Mouse (Mus musculus) myocyte (in vitro differentiated cells): ENCODE measurements around the gene Creld1. TPM values are rescaled to one million over a fixed set of nuclear protein-coding genes. Genes with fewer than 3 reads are reported as not detected.
A peak's percentile ranks its signal among the peaks of the same experiment; 100 is the strongest.

Experiments
- H3K27me3 ChIP-seq: one replicate; pipeline ENCODE4 v1.6.1; 2011; ENCODE audit not compliant: control insufficient read depth, insufficient read depth, insufficient read length
- H3K36me3 ChIP-seq: one replicate; pipeline ENCODE4 v1.6.1; 2011; ENCODE audit not compliant: control insufficient read depth, insufficient read depth
- H3K4me2 ChIP-seq: one replicate; pipeline ENCODE4 v1.6.1; 2011; ENCODE audit warnings: low read depth, control low read depth
- H3K4me3 ChIP-seq: one replicate; pipeline ENCODE4 v1.5.1; 2011; ENCODE audit warnings: mild to moderate bottlenecking, control low read depth, moderate library complexity
- H3K79me2 ChIP-seq: one replicate; pipeline ENCODE4 v1.6.1; 2011; ENCODE audit not compliant: control insufficient read depth, insufficient read depth
- H3ac ChIP-seq: one replicate; pipeline ENCODE4 v1.6.1; 2011; ENCODE audit not compliant: control insufficient read depth, insufficient read length
- CEBPB ChIP-seq: IDR thresholded peaks from 2 replicates; pipeline ENCODE4 v1.6.1; 2011; ENCODE audit warnings: mild to moderate bottlenecking, moderate library complexity; ENCODE audit not compliant: poor library complexity, insufficient read depth, severe bottlenecking
- E2F4 ChIP-seq: IDR thresholded peaks from one replicate; pipeline ENCODE4 v1.6.1; 2011; ENCODE audit warnings: mild to moderate bottlenecking, control low read depth, moderate library complexity; ENCODE audit not compliant: insufficient read depth
- MAX ChIP-seq: IDR thresholded peaks from one replicate; pipeline ENCODE4 v1.6.1; 2011; ENCODE audit warnings: low read depth, mild to moderate bottlenecking, control low read depth
- MYOD1 ChIP-seq, 3 experiments: IDR thresholded peaks; one replicate each; pipeline ENCODE4 v1.6.1; 2011; ENCODE audit warnings: control low read depth in 2 of 3, low read depth in 2 of 3, mild to moderate bottlenecking in 2 of 3, moderate library complexity in 1 of 3; ENCODE audit not compliant: insufficient read length in 2 of 3, control insufficient read depth in 1 of 3
- MYOG ChIP-seq, 3 experiments: IDR thresholded peaks; one replicate each; pipeline ENCODE4 v1.6.1; 2011; ENCODE audit warnings: control low read depth in 2 of 3, low read depth in 2 of 3, mild to moderate bottlenecking in 2 of 3; ENCODE audit not compliant: insufficient read length in 2 of 3, control insufficient read depth in 1 of 3, insufficient read depth in 1 of 3
- POLR2A ChIP-seq: IDR thresholded peaks from one replicate; pipeline ENCODE4 v1.6.1; 2011; ENCODE audit warnings: low read depth, mild to moderate bottlenecking, control low read depth, moderate library complexity; ENCODE audit not compliant: insufficient read length
- POLR2AphosphoS2 ChIP-seq: IDR thresholded peaks from one replicate; pipeline ENCODE4 v1.6.1; 2011; ENCODE audit warnings: low read depth, control low read depth; ENCODE audit not compliant: insufficient read length
- REST ChIP-seq: IDR thresholded peaks from one replicate; pipeline ENCODE4 v1.6.1; 2011; ENCODE audit warnings: mild to moderate bottlenecking, control low read depth, moderate library complexity; ENCODE audit not compliant: insufficient read depth, insufficient read length
- SRF ChIP-seq: IDR thresholded peaks from one replicate; pipeline ENCODE4 v1.6.1; 2011; ENCODE audit warnings: low read depth; ENCODE audit not compliant: control insufficient read depth, insufficient read length
- TCF12 ChIP-seq: IDR thresholded peaks from one replicate; pipeline ENCODE4 v1.6.1; 2011; ENCODE audit warnings: mild to moderate bottlenecking, control low read depth; ENCODE audit not compliant: poor library complexity, insufficient read depth, severe bottlenecking
- TCF3 ChIP-seq: IDR thresholded peaks from one replicate; pipeline ENCODE4 v1.6.1; 2011; ENCODE audit warnings: low read depth, control low read depth; ENCODE audit not compliant: insufficient read length
- USF1 ChIP-seq: IDR thresholded peaks from one replicate; pipeline ENCODE4 v1.6.1; 2011; ENCODE audit warnings: low read depth, mild to moderate bottlenecking, control low read depth, moderate library complexity
- polyA plus RNA-seq: library from polyadenylated mRNA; unstranded; fragments of >200 nt; fragmentation: generic; extraction: Trizol; gene quantifications from one replicate; pipeline ENCODE4 v1.2.1, GENCODE M21; 2012; ENCODE audit warnings: missing spikeins

The Creld1 gene
- polyA plus RNA-seq, 1 experiment: 78.2 TPM

- no peaks in the 10 kb centered on the region for H3K79me2 ChIP-seq
- H3K4me2 ChIP-seq: no peak overlapping the region
- H3ac ChIP-seq: no peak overlapping the region
- no peaks in the 10 kb centered on the region for H3K36me3 ChIP-seq
- no peak overlapping the region for H3K4me3 ChIP-seq
- TF ChIP-seq MYOG (IDR thresholded peaks at IDR 0.05; ENCODE audit: control insufficient read depth in 1 of 3, insufficient read depth in 1 of 3, insufficient read length in 2 of 3, low read depth in 2 of 3): peak in 1 of 3 experiments; percentile 7
- no peak for TF ChIP-seq SRF
- TF ChIP-seq POLR2AphosphoS2: peak; percentile 51
- TF ChIP-seq MAX: no peak
- no peak for TF ChIP-seq E2F4
- TF ChIP-seq CEBPB: no peak
- no peak for TF ChIP-seq TCF3
- TF ChIP-seq REST: no peak
- TF ChIP-seq USF1: no peak
- TF ChIP-seq MYOD1 (IDR thresholded peaks at IDR 0.05; ENCODE audit: control insufficient read depth in 1 of 3, insufficient read length in 2 of 3, low read depth in 2 of 3): peak in 2 of 3 experiments; percentile 6 to 26
- TF ChIP-seq POLR2A: no peak
- no peaks in the 10 kb centered on the region for H3K27me3 ChIP-seq
These were observed 11.2 kb downstream of the Creld1 start for GRCm38 (mm10) chr6:113494258-113494788.

GRCm38 (mm10) chr6:113495071-113495675 is 12.1 kb downstream of the Creld1 start:
- no peaks in the 10 kb centered on the region for H3K36me3 ChIP-seq
- no peak overlapping the region for H3K4me3 ChIP-seq
- H3K79me2 ChIP-seq: no peaks in the 10 kb centered on the region
- no peaks in the 10 kb centered on the region for H3K27me3 ChIP-seq
- no peak overlapping the region for H3K4me2 ChIP-seq
- no peak overlapping the region for H3ac ChIP-seq
- TF ChIP-seq POLR2AphosphoS2 (peak; percentile 39), E2F4 (no peak)

GRCm38 (mm10) chr6:113499346-113499745 is 16.2 kb downstream of the Creld1 start:
- Histone ChIP-seq H3K36me3 (no peaks in the 10 kb centered on the region), H3K4me3 (no peak overlapping the region), H3K4me2 (no peak overlapping the region), H3K27me3 (no peaks in the 10 kb centered on the region), H3K79me2 (no peaks in the 10 kb centered on the region), H3ac (no peak overlapping the region)
- TF ChIP-seq REST (no peak), MAX (no peak), E2F4 (no peak), MYOD1 (IDR thresholded peaks at IDR 0.05; ENCODE audit: control insufficient read depth in 1 of 3, insufficient read length in 2 of 3, low read depth in 2 of 3) (no peak), MYOG (IDR thresholded peaks at IDR 0.05; ENCODE audit: control insufficient read depth in 1 of 3, insufficient read depth in 1 of 3, insufficient read length in 2 of 3, low read depth in 2 of 3) (no peak), CEBPB (no peak)

GRCm38 (mm10) chr6:113501388-113502084 is 18.4 kb downstream of the Creld1 start, which contains the start of gene Prrt3:
Prrt3 (minus strand) TSS chr6:113501931.
- no peaks in the 10 kb centered on the region for H3K36me3 ChIP-seq
- no peak within 1 kb of the TSS for H3K4me3 ChIP-seq
- no peaks in the 10 kb centered on the region for H3K79me2 ChIP-seq
- no peak within 1 kb of the TSS for H3K4me2 ChIP-seq
- no peak within 1 kb of the TSS for H3ac ChIP-seq
- no peak for TF ChIP-seq TCF3
- H3K27me3 ChIP-seq: no peaks in the 10 kb centered on the region

GRCm38 (mm10) chr6:113502801-113503200 is 19.7 kb downstream of the Creld1 start:
- H3K4me3 ChIP-seq: no peak overlapping the region
- TF ChIP-seq MYOG (IDR thresholded peaks at IDR 0.05; ENCODE audit: control insufficient read depth in 1 of 3, insufficient read depth in 1 of 3, insufficient read length in 2 of 3, low read depth in 2 of 3): no peak
- TF ChIP-seq MYOD1 (IDR thresholded peaks at IDR 0.05; ENCODE audit: control insufficient read depth in 1 of 3, insufficient read length in 2 of 3, low read depth in 2 of 3): no peak
- no peak for TF ChIP-seq MAX
- no peak for TF ChIP-seq POLR2A
- no peak for TF ChIP-seq USF1
- no peak for TF ChIP-seq SRF
- no peak for TF ChIP-seq TCF3
- no peak for TF ChIP-seq REST
- TF ChIP-seq POLR2AphosphoS2: no peak
- TF ChIP-seq TCF12: no peak
- TF ChIP-seq E2F4: no peak
- no peak for TF ChIP-seq CEBPB
- no peaks in the 10 kb centered on the region for H3K27me3 ChIP-seq
- H3K79me2 ChIP-seq: no peaks in the 10 kb centered on the region
- no peaks in the 10 kb centered on the region for H3K36me3 ChIP-seq
- no peak overlapping the region for H3K4me2 ChIP-seq
- no peak overlapping the region for H3ac ChIP-seq
